Mouse (Mus musculus): ENCODE results near the gene Myrip.
"Not testable (repeated sequence)": the region's sequence is repeated elsewhere in the genome, so short reads cannot be mapped to it uniquely, and the experiment has no call there.

The Myrip gene

GRCm38 (mm10) chr9:120301213-120301612 lies at the start of gene Myrip:
Gene Myrip (plus strand): TSS chr9:120301513.
- not testable (repeated sequence) for DNase-seq (ENCODE audit: low spot score)

- no peak for DNase-seq (ENCODE audit: low spot score)
Measured at GRCm38 (mm10) chr9:120259805-120260204, 41.5 kb upstream of the Myrip start.

- no peak for DNase-seq (ENCODE audit: low spot score)
Measured at GRCm38 (mm10) chr9:120263994-120264393, 37.3 kb upstream of the Myrip start.

- DNase-seq (ENCODE audit: low spot score): no peak
Measured at GRCm38 (mm10) chr9:120273083-120273482, 28.2 kb upstream of the Myrip start.

GRCm38 (mm10) chr9:120275226-120275625 lies 26.1 kb upstream of the Myrip start:
- DNase-seq (ENCODE audit: low spot score): no peak

GRCm38 (mm10) chr9:120281147-120281546 lies 20.2 kb upstream of the Myrip start:
- no peak for DNase-seq (ENCODE audit: low spot score)

GRCm38 (mm10) chr9:120282461-120283047 lies 18.8 kb upstream of the Myrip start:
- no peak for DNase-seq (ENCODE audit: low spot score)

- DNase-seq (ENCODE audit: low spot score): no peak
Measured at GRCm38 (mm10) chr9:120283556-120283955, 17.8 kb upstream of the Myrip start.

GRCm38 (mm10) chr9:120288011-120288410 lies 13.3 kb upstream of the Myrip start:
- no peak for DNase-seq (ENCODE audit: low spot score)

- DNase-seq (ENCODE audit: low spot score): no peak
Measured at GRCm38 (mm10) chr9:120290375-120290774, 10.9 kb upstream of the Myrip start.

- no peak for DNase-seq (ENCODE audit: low spot score)
Measured at GRCm38 (mm10) chr9:120292488-120292887, 8.8 kb upstream of the Myrip start.

- DNase-seq (ENCODE audit: low spot score): no peak
Measured at GRCm38 (mm10) chr9:120295527-120295926, 5.8 kb upstream of the Myrip start.

- no peak for DNase-seq (ENCODE audit: low spot score)
Measured at GRCm38 (mm10) chr9:120296938-120297337, 4.4 kb upstream of the Myrip start.

- no peak for DNase-seq (ENCODE audit: low spot score)
Measured at GRCm38 (mm10) chr9:120299429-120299828, 1.9 kb upstream of the Myrip start.

- DNase-seq (ENCODE audit: low spot score): no peak
Measured at GRCm38 (mm10) chr9:120302980-120303452, 1.7 kb downstream of the Myrip start.

GRCm38 (mm10) chr9:120303453-120304299 lies 2.4 kb downstream of the Myrip start:
- DNase-seq (ENCODE audit: low spot score): peak; percentile 19

GRCm38 (mm10) chr9:120304300-120305137 lies 3.2 kb downstream of the Myrip start:
- no peak for DNase-seq (ENCODE audit: low spot score)

GRCm38 (mm10) chr9:120315171-120315570 lies 13.9 kb downstream of the Myrip start:
- DNase-seq (ENCODE audit: low spot score): no peak

- DNase-seq (ENCODE audit: low spot score): no peak
Measured at GRCm38 (mm10) chr9:120319099-120319498, 17.8 kb downstream of the Myrip start.

- no peak for DNase-seq (ENCODE audit: low spot score)
Measured at GRCm38 (mm10) chr9:120320573-120320972, 19.3 kb downstream of the Myrip start.

- DNase-seq (ENCODE audit: low spot score): no peak
Measured at GRCm38 (mm10) chr9:120322702-120323426, 21.6 kb downstream of the Myrip start.

GRCm38 (mm10) chr9:120331048-120331447 lies 29.7 kb downstream of the Myrip start:
- DNase-seq (ENCODE audit: low spot score): not testable (repeated sequence)

All from yolk sac, embryonic 10.5 days (tissue).